Mouse (Mus musculus): ENCODE data around the gene Six3.

The Six3 gene

GRCm38 (mm10) chr17:85626091-85626860, 12.9 kb downstream of the Six3 start:
- DNase-seq (ENCODE audit: low spot score): no peak

- DNase-seq (ENCODE audit: low spot score): no peak
Observed at GRCm38 (mm10) chr17:85627751-85628150, 14.3 kb downstream of the Six3 start.

- no peak for DNase-seq (ENCODE audit: low spot score)
Observed at GRCm38 (mm10) chr17:85628811-85629210, 15.4 kb downstream of the Six3 start.

- DNase-seq (ENCODE audit: low spot score): no peak
Observed at GRCm38 (mm10) chr17:85629396-85629795, 16.0 kb downstream of the Six3 start.

- no peak for DNase-seq (ENCODE audit: low spot score)
Observed at GRCm38 (mm10) chr17:85630296-85631050, 17.1 kb downstream of the Six3 start.

- DNase-seq (ENCODE audit: low spot score): no peak
Observed at GRCm38 (mm10) chr17:85631106-85631505, 17.7 kb downstream of the Six3 start.

GRCm38 (mm10) chr17:85633619-85634018, 20.2 kb downstream of the Six3 start:
- no peak for DNase-seq (ENCODE audit: low spot score)

GRCm38 (mm10) chr17:85637876-85638275, 24.5 kb downstream of the Six3 start:
- no peak for DNase-seq (ENCODE audit: low spot score)

GRCm38 (mm10) chr17:85645312-85645711, 31.9 kb downstream of the Six3 start:
- DNase-seq (ENCODE audit: low spot score): no peak

- DNase-seq (ENCODE audit: low spot score): no peak
Observed at GRCm38 (mm10) chr17:85645718-85646665, 32.6 kb downstream of the Six3 start.

- no peak for DNase-seq (ENCODE audit: low spot score)
Observed at GRCm38 (mm10) chr17:85660016-85660415, 46.6 kb downstream of the Six3 start.

GRCm38 (mm10) chr17:85661521-85661920, 48.1 kb downstream of the Six3 start:
- DNase-seq (ENCODE audit: low spot score): no peak

- no peak for DNase-seq (ENCODE audit: low spot score)
Observed at GRCm38 (mm10) chr17:85664202-85664601, 50.8 kb downstream of the Six3 start.

- no peak for DNase-seq (ENCODE audit: low spot score)
Observed at GRCm38 (mm10) chr17:85664618-85665320, 51.4 kb downstream of the Six3 start.

All from urinary bladder, postnatal 10 days (tissue).